Mouse (Mus musculus): ENCODE measurements at regions not wholly inside any gene's neighbourhood (a gene's known extent, or its start where the extent isn't known, plus 50 kb on each side); places are given as distances from the start of the nearest gene placed in this dataset.
A peak's percentile ranks its signal among the peaks of the same experiment; 100 is the strongest.

- dilution Hi-C loops (cut with MboI; ENCODE audit: extremely low pct_ligation_motif_present, extremely low pct_unique_long_range_greater_than_20kb, low sequenced_read_pairs) (no loop called here), in situ Hi-C loops (cut with MboI; ENCODE audit: low pct_ligation_motif_present, low pct_unique_long_range_greater_than_20kb, low sequenced_read_pairs) (no loop called here)
- Histone ChIP-seq H3K9me3 (replicated peaks; ENCODE audit: low read length) (no peaks in the 10 kb centered on the region), H3K9ac (ENCODE audit: insufficient read depth, low read depth) (no peak overlapping the region), H3K4me2 (ENCODE audit: insufficient read depth, low read depth, poor library complexity, severe bottlenecking) (peak overlapping the region; percentile 67), H3K27ac (ENCODE audit: insufficient read depth, low read depth) (no peak overlapping the region), H3K4me1 (ENCODE audit: control insufficient read depth in 1 of 2, insufficient read depth in 2 of 2) (peaks cover 13 to 26% of the 10 kb centered on the region in 2 experiments; a peak in 3 of 4 replicates), H3K27me3 (replicated peaks) (no peaks in the 10 kb centered on the region), H3K79me2 (replicated peaks; ENCODE audit: control insufficient read depth, extremely low read depth, insufficient read depth, poor library complexity, severe bottlenecking) (no peaks in the 10 kb centered on the region), H3K4me3 (replicated peaks in 1 of 3; ENCODE audit: low read depth in 2 of 3, low read length in 2 of 3, poor library complexity in 1 of 3) (no peak overlapping the region), H3K36me3 (replicated peaks in 1 of 2; ENCODE audit: control insufficient read depth in 1 of 2, insufficient read depth in 1 of 2, low read length in 1 of 2) (no peaks in the 10 kb centered on the region)
- no peak for TF ChIP-seq MYC (IDR thresholded peaks at IDR 0.05; ENCODE audit: low read depth, low read length)
- TF ChIP-seq RAD21 (IDR thresholded peaks at IDR 0.05; ENCODE audit: low read depth, low read length): no peak
- TF ChIP-seq HCFC1 (IDR thresholded peaks at IDR 0.05; ENCODE audit: low read depth, low read length): no peak
- TF ChIP-seq ZNF384 (IDR thresholded peaks at IDR 0.05; ENCODE audit: low read depth, low read length): no peak
- TF ChIP-seq ELF1 (IDR thresholded peaks at IDR 0.05; ENCODE audit: low read depth, low read length): 0 out of 2 replicates have a peak, but pooled peaks have one; percentile 9
- no peak for TF ChIP-seq TBP (conservative IDR thresholded peaks at IDR 0.05; ENCODE audit: low read depth, low read length)
- TF ChIP-seq MAZ (IDR thresholded peaks at IDR 0.05; ENCODE audit: low read depth, low read length): no peak
- TF ChIP-seq USF1 (IDR thresholded peaks at IDR 0.05; ENCODE audit: low read depth, low read length): no peak
- TF ChIP-seq CHD1 (IDR thresholded peaks at IDR 0.05; ENCODE audit: low read depth, low read length): no peak
- 0 out of 2 replicates have a peak, but pooled peaks have one; percentile 32 for TF ChIP-seq KAT2A (IDR thresholded peaks at IDR 0.05; ENCODE audit: insufficient replicate concordance, low read length)
- peak; percentile 48; the same call in 1 of the 2 replicates for TF ChIP-seq TCF12 (IDR thresholded peaks at IDR 0.05; ENCODE audit: low read depth, low read length)
- no peak for TF ChIP-seq NRF1 (IDR thresholded peaks at IDR 0.05; ENCODE audit: low read depth, low read length)
- no peak for TF ChIP-seq ZMIZ1 (IDR thresholded peaks at IDR 0.05; ENCODE audit: low read depth, low read length)
- TF ChIP-seq CHD2 (IDR thresholded peaks at IDR 0.05; ENCODE audit: low read length): peak; percentile 50; the same call in 1 of the 2 replicates
- TF ChIP-seq RCOR1 (conservative IDR thresholded peaks at IDR 0.05; ENCODE audit: low read depth, low read length): peak; percentile 77
- TF ChIP-seq MAFK (IDR thresholded peaks at IDR 0.05; ENCODE audit: insufficient replicate concordance, low read length): no peak
- no peak for TF ChIP-seq ZKSCAN1 (IDR thresholded peaks at IDR 0.05; ENCODE audit: borderline replicate concordance, low read depth, low read length)
- TF ChIP-seq E2F4 (IDR thresholded peaks at IDR 0.05; ENCODE audit: insufficient replicate concordance, low read depth, low read length): 0 out of 2 replicates have a peak, but pooled peaks have one; percentile 23
- peak; percentile 81 for TF ChIP-seq IRF4 (IDR thresholded peaks at IDR 0.05; ENCODE audit: low read depth, low read length)
- no peak for TF ChIP-seq GABPA (IDR thresholded peaks at IDR 0.05; ENCODE audit: insufficient replicate concordance, low read depth, low read length)
- no peak; the same call in 1 of the 2 replicates for TF ChIP-seq JUND (conservative IDR thresholded peaks at IDR 0.05; ENCODE audit: low read depth, low read length)
- TF ChIP-seq MXI1 (IDR thresholded peaks at IDR 0.05; ENCODE audit: low read depth, low read length): no peak
- TF ChIP-seq POLR2A (IDR thresholded peaks at IDR 0.05; ENCODE audit: low read depth, low read length): no peak
- TF ChIP-seq UBTF (IDR thresholded peaks at IDR 0.05; ENCODE audit: low read depth, low read length): no peak
- TF ChIP-seq USF2 (conservative IDR thresholded peaks at IDR 0.05; ENCODE audit: low read depth, low read length): no peak
- no peak for TF ChIP-seq SMC3 (IDR thresholded peaks at IDR 0.05; ENCODE audit: low read depth, low read length)
- no peak for TF ChIP-seq CTCF (conservative IDR thresholded peaks at IDR 0.05 in 1 of 2, IDR thresholded peaks at IDR 0.05 in 1 of 2; ENCODE audit: low read depth in 2 of 2, low read length in 2 of 2)
- 0 out of 2 replicates have a peak, but pooled peaks have one; percentile 41 for TF ChIP-seq ETS1 (conservative IDR thresholded peaks at IDR 0.05; ENCODE audit: low read depth, low read length)
- peak; percentile 57 for TF ChIP-seq MEF2A (IDR thresholded peaks at IDR 0.05; ENCODE audit: borderline replicate concordance, low read depth, low read length)
- peak; percentile 92 for TF ChIP-seq EP300 (IDR thresholded peaks at IDR 0.05; ENCODE audit: low read length)
- TF ChIP-seq ZC3H11A (IDR thresholded peaks at IDR 0.05; ENCODE audit: low read depth, low read length): no peak
- TF ChIP-seq JUN (IDR thresholded peaks at IDR 0.05; ENCODE audit: insufficient read depth, low read depth, low read length): peak; percentile 51; the same call in 1 of the 2 replicates
- TF ChIP-seq NELFE (IDR thresholded peaks at IDR 0.05; ENCODE audit: low read depth, low read length): no peak
- 0 out of 2 replicates have a peak, but pooled peaks have one; percentile 26 for TF ChIP-seq SIN3A (IDR thresholded peaks at IDR 0.05; ENCODE audit: low read length)
- TF ChIP-seq MAX (IDR thresholded peaks at IDR 0.05; ENCODE audit: low read length): no peak
- no peak for TF ChIP-seq POLR2AphosphoS2 (IDR thresholded peaks at IDR 0.05; ENCODE audit: low read depth, low read length)
- TF ChIP-seq BHLHE40 (IDR thresholded peaks at IDR 0.05; ENCODE audit: low read depth, low read length): peak; percentile 57
- no peak for TF ChIP-seq PAX5 (IDR thresholded peaks at IDR 0.05; ENCODE audit: low read length)
- peak; percentile 44 for DNase-seq (ENCODE audit: extremely low read depth)
Measured at GRCm38 (mm10) chr9:71399346-71399745, 86.4 kb downstream of the Polr2m start.
